Mouse (Mus musculus): ENCODE data around the gene Ccdc14.

GRCm38 (mm10) chr16:34756991-34757390, 66.6 kb downstream of the Ccdc14 start:
- no peak for TF ChIP-seq POLR2A (IDR thresholded peaks at IDR 0.05; ENCODE audit: borderline replicate concordance, extremely low read depth, low read depth, low read length)
- no peak for TF ChIP-seq CTCF (IDR thresholded peaks at IDR 0.05; ENCODE audit: insufficient read depth, low read length)

Measured in lung, adult 2 months (tissue).